Mouse (Mus musculus): ENCODE results near the gene Vps36.

The Vps36 gene

DNA sequence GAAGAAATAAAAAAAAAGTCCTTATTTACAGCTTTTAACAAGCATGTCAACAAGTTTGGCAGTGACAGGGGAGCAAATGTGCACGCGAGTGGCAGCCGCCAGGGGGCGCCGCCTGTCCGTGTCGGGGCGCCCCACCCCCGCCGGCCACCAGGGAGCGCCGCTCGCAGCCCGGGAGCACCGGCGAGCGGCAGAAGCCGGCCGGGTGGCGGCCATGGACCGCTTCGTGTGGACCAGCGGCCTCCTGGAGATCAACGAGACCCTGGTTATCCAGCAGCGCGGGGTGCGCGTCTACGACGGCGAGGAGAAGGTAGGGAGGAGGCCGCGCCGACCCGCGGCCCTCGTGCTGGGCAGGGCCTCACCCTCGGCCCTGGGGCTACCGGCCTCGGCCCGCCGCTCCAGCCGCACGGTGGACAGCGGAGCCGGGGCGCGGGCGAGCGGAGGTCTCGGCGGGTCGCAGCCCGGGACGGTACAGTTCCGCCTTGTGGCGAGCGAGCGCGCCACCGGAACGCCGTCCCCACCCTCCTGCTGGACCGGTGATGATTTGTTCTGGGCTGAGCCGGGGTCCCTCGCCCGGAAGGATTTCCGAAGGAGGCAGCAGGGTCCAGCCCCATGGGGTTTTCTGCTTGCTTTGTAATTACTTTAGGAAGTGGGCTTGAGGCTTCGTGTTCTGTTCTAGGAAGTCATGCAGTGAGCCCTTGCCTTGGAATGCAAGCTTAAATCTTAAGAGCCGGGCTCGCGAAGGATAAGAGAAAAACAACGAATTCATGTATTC, at the start of gene Vps36:
Vps36 (plus strand) TSS at position 150 of the 772 bp plus-strand sequence.
- DNase-seq (ENCODE audit: low spot score) = peak; percentile 68

DNA sequence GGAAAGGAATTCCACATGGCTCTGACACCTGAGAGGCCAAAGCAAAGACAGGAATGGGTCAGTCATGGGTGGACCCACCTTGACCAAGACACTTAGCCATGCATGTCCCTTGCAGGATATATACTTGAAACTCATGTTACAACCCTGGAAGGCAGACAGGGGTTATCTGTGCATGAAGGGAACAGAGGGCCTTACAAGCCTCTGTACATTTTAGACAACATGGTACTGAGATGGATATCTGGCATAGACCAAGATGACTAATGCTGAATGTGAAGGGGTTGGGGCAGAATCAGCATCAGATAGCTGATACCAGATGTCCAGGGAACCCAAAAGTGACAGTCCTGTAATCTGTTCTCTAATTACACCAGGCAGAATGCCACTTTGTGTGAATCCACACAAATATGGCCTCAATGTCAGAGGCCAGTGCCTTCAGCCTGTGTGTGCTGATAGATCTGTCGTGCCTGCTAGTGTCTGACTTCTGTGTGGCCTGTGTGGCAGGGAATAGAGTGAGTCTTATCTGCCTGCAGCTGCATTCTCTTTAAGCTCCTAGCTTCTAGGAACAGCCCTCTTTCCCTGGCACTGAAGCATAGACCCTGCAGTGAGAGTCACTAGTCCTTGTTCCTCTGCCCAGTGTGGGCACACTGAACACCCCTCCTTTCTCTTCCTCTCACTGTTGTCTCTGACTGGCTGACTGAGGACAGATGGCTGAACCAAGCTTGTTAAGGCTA, 48.7 kb upstream of the Vps36 start:
- no peak for DNase-seq (ENCODE audit: low spot score)

DNA sequence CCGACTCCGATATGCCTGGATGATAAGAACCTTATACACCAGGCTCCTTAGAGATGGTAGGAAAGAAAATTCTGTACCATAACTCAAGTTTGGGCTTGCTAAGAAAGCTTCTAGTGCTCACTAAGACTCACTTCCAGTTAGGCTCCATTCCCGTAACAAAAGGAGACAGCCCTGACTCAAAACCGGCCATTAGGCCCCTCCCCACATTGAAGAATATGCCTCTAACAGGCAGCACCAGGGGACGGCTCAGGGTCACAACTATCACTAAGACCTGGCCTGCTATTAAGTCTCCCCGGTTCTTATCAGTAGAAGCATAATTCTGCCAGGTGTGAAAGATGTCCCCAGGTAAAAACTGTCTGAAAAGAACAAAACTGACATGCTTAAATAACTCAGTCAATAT, 46.8 kb upstream of the Vps36 start:
- no peak for DNase-seq (ENCODE audit: low spot score)

DNA sequence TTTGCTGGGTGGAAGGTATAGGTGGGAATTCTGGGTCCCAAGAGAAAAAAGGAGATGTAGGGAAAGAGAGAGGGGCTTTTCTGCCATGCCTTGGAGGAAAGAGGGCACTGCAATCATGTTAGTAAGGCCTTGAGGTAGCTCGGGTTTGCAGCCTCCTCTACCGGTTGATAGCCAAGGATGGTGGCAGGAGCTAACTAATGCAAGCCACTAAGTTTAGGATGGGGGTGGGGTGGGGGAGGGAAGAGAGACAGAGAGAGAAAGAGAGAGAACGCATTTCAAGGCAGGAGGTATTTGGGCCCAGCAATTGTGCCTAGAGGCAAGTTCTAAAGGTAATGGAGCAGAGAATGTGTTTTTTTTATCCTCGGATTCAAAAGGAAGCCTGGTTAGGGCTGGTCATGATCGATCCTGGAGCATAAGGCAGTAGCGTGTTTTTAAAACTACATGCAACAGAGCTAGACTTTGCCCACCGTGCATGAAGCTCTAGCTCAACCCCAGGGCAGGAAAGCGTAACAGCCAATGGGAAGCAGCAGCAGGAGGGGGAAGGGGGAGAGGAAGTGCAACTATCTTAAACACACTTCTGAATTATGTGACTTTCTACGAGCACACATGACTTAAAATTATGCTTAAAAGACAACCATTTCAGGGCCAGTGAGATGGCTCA, 44.8 kb upstream of the Vps36 start:
- DNase-seq (ENCODE audit: low spot score) = no peak

DNA sequence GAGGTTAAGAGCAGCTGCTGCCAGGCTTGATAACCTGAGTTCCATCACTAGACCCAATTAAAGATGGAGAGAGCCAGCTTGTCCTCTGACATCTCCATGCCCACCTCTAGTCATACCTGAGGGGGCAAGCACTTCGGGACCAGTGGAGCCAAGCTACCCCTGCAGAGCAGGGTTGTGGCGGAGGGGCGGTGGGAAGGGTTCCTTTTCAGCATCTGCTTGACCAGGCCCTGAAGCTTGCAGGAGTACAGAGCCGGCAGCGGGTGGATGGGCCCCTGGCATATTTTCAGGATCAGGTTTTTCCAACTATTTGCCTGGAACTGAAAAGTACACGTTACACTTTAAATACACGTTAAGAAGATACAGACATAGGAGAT, 44.3 kb upstream of the Vps36 start:
- no peak for DNase-seq (ENCODE audit: low spot score)

DNA sequence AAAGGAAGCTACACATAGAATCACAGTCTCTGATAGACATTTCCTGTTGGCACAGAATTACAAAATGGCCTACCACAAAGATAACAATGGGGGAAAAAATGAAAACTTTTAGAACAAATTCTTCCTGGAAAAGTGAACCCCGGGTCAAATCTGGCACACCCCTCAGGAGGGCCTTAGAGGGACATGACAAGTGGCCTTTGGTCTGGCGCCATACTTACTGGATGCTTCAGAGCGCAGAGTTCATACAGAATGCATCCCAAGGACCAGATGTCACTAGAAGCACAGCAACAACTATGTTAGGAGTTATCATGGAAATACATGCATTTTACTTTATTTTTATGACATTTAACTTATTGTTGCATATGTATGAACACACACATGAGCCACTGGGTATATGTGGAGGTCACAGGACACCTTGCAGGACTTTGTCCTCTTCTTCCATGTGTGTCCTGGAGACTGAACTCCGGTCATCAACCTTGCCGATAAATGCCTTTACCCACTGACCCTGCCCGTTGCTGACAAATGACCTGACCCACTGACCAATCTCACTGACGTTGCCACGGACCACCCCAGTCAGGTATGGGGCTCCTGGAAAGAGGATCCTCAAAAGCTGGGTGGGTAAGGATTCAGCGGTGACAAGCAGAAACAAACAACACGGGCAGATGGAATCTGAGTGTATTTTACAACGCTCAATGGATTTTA, 42.8 kb upstream of the Vps36 start:
- DNase-seq (ENCODE audit: low spot score) = no peak

DNA sequence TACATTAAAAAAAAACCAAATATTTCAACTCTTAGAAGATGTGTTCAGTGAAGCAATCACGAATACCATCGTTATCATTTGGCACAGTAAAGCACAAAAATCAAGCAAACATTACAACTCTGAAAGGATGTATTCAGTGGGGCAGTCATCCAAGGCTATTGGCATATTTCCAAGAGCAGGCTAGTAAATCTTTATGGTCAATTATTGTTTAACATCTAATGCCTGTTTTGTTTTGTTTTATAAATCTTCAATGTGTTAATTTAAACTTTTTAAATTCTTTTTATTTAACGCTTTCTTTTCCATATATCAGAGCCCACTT, 42.3 kb upstream of the Vps36 start:
- DNase-seq (ENCODE audit: low spot score) = no peak

DNA sequence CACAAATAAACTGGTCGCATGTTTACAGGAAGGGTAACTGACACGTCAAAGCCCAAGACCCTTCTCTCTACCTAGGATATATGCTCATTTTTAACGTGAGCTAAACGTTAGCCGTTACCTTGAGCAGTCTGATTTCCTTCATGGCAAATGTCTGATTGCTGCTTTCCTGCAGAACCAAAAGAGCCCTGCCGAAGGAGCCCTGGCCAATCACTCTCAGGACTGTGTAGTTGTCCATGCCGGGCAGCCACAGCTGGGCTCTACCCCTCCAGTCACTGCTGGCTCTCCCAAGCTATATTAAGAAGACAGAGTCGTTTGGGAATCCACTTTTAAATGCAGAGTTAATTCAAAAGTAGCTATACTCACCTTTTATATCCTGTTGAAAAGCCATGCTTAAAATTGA, 30.4 kb upstream of the Vps36 start:
- no peak for DNase-seq (ENCODE audit: low spot score)

DNA sequence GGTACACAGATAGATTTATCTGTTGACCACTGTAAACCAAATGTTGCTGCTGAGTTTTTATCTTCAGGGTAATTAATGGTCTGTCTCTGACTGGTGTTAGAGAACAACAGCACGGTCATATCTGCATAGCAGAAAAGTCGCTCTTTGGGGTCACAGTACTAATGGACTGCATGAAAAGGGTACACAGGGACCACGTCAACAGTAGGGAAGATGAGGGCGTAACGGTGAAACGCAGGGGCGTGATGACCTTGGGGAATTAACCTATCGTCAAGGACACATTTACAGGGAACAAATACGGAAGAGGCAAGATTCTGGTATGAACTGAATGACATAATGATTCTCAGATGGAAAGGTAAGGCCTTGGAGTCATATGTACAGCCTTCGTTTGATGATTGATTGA, 28.2 kb upstream of the Vps36 start:
- no peak for DNase-seq (ENCODE audit: low spot score)

DNA sequence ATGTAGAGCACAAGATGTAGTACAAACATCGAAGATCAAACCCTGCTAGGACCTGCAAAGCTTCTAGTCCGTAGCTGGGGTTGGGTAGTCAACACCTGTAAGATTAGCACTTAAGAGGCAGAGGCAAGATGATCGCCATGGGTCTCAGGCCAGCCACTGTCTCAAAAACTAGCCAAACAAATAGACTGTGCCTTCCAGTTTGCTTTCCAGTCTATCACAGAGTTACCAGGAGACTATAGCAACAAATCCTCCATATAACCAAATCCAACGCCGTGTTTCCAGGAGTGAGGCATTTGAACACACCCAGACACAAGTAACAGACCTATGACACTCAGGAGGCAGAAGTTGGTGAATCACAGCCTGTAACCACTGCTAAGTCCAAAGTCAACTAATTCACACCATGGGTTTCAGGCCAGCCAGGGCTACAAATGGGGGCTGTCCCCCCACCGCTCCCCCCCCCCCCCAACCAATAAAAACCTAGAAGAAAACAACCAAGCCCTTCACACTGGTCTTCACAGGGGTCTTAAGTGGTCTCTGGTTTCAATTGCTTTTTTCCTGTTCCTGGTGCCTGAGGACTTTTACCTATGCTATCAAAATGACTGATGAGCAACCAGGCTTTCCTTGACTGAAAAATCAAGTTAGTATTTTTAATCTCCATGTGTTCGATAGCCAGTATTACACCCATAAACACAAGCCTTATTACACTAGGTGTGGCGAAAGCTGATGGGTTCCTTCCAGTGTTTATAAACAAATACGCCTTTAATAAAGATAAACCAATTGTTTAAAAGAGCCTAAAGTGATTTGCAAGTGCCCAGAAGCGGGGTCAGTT, 27.1 kb upstream of the Vps36 start:
- no peak for DNase-seq (ENCODE audit: low spot score)

DNA sequence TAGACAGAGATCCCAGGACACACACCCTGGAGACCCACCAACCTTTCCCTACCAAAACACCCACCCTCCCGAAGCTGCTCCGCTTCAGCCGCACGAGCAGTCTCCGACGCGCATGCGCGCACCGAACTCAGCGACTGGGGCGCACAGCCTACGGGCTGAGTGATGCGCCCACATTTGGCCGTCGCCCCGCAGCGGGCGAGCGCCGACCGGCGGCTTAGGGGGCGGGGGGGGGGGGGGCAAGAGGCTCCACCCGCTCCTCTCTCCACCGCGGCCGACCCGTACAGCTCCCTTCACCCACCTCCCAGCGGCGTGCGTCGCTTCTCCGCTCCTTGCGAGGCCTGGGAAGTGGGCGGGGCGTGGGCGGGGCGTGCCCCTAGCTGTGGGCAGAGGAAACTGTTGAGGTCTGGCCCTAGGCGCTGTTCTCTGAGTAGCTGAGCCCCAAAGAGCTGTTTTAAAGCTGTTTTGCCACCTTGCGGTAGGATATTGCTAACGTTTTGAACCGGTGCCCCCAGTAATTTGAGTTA, 26.5 kb upstream of the Vps36 start, which contains the start of gene Nek3:
Nek3 (minus strand) TSS at position 356 of the 524 bp plus-strand sequence.
- DNase-seq (ENCODE audit: low spot score) = peak; percentile 61

DNA sequence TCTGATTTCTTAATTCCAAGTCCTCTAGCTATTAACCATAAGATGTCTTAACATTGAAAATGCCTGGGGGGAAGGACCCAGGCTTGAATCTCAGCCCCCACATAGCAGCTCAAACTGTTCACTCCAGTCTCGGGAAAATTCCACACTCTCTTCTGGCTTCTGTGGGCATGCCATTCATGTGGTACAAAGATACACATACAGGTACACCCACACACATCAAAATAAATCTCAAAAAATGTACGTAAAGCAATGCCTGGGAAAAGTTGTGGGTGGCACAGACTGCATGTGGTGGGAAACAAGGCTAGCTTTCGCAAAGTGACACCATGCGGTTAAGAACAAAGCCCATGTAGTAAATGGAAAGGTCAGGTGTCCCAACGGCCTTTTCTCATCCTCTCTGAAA, 23.4 kb upstream of the Vps36 start:
- DNase-seq (ENCODE audit: low spot score) = no peak

DNA sequence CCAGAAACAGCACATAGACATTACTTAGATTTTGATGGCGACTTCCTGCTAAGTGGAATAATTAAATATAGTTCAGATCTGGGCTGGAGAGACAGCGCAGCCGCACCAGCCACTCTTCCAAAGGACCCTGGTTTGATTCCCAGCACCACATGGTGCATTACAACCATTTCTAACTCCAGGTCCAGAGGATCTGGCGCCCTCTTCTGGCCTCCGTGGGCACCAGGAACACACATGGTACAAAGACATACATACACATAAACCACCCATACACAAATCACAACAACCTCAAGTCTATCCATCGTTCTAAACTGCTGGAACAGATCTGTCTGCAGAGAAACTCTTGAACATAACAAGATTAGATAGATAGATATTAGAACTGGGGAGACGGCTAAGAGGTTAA, 16.6 kb upstream of the Vps36 start:
- no peak for DNase-seq (ENCODE audit: low spot score)

DNA sequence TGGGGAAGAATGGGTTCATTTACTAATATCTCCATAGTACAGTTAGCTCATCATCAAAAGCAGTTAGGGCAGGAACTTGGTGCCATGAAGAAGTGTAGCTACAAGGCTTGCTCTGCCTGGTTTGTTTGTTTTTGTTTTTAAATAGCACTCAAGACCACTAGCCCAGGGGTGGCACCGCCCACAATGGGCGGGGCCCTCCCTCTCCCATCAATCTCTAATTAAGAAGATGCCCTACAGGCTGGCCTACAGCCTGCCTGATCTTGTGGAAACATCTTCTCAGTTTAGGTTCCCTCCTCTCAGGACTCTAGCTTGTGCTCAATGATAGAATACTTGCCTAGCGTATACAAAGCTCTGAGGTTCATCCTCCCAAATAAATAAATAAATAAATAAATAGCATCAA, 7.7 kb upstream of the Vps36 start:
- no peak for DNase-seq (ENCODE audit: low spot score)

DNA sequence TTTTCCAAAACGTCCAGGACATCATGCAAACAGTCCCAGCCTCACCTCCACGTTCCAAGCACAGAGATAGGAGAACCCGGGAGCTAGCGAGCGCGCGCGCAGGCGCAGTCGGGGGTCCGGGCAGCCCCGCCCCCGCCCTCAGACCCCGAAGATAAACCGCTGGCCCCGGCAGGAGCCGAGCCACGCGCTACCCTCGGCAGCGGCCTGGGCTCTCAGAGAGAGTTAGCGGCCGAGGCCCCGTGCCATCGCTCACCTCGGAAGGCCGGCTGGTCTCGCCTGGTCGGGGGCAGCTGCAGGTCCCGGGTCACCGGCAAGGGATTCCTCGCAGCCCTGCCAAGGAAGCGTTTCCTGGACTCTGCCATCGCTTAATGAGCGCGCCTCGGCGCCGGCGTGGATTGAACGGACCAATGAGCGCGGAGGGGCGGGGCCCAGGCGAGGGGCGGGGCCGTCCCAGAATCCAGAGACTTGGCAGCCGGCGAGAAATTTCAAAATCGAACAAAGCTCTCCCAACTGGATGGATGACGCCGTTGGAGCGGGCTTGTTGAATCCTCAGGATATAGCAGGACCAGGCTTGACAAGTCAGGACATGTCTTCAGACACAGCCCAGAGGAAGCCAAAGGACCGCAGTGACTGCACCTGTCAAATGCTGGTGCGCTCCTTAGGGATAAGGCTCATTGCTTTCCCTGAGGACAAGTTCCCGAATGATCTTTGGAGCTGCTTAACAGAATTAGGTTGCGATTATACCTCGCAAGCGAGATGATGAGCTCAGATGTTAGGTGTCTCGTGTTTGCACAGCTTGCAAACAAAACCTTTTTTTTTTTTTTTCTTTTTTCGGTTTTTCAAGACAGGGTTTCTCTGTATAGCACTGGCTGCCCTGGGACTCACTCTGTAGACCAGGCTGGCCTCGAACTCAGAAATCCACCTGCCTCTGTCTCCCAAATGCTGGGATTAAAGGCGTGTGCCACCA, 6.9 kb upstream of the Vps36 start, which contains the start of gene Ckap2:
Ckap2 (minus strand) TSS at position 389 of the 967 bp plus-strand sequence.
- DNase-seq (ENCODE audit: low spot score) = peak; percentile 57

DNA sequence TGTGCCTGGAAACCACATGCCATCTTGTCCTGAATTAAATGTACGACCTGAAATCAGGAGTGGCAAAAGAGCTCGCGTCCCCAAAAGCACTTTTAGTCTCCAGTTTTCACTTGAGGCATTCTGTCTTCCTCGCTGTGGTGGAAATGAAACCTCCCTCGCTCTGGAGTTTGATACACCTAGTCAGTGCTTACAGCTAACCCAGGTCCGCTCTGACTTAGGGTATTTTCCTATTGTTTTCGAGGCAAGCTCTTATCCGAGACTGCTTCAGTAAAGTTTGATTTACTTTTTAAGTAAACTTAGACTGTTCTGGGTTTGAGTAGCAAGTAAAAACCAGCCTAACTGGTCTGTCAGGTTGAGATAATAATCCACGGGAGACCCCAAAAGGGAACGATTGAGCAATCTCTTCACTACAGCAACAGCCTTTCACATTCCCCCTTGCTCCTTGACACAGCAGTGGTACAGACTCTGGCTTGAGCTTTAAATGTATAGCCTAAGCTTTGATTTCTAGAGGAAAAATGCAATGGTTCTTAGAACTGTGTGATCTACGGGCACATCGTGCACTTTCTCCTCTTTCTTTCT, 912 bp downstream of the Vps36 start:
- no peak for DNase-seq (ENCODE audit: low spot score)

DNA sequence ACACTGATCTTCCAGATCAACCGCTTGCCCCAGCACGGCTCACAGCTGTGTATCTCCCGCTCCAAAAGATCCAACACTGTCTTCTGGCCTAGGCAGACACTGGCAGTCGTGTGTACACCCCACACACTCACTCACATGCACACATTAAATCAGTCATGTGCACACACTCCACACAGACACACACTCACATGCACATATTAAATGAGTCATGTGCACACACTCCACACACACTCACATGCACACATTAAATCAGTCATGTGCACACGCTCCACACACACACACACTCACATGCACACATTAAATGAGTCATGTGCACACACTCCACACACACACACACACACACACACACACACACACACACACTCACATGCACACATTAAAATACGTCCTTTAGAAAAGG, 5.3 kb downstream of the Vps36 start:
- DNase-seq (ENCODE audit: low spot score) = no peak

DNA sequence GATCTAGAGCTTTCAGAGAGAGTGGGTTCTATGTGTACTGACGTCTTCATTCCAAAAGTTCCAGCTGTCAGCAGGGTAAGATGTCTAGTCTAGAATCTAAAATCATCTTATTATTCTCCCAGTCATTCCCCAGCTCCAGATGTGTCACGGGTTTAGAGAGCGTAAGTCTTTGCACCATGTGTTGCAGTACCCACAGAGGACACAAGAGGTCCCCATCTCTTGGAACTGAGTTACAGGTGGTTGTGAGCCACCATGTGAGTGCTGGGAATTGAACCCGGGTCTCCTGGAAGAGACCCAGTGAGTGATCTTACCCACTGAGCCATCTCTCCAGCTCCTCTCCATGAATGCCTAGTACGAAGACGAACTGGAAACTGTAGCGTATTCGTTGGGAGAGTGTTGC, 6.9 kb downstream of the Vps36 start:
- DNase-seq (ENCODE audit: low spot score) = no peak

DNA sequence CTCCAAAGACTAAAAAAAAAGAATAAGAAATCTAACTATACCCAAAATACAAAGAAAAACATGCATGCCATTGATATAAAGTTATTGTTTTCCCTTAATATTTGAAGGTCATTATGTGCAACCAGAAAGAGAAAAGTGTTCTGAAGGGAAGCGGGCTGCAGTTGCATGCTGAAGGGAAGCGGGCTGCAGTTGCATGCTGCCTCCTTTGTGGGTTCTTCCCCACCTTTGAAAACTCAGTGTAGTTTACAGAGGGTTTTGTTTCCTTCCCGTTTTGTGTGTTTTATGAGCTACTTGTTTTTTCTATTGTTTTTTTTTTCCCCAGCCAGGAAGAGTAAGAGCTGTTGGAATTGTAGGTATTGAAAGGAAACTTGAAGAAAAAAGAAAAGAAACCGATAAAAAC, 14.9 kb downstream of the Vps36 start:
- DNase-seq (ENCODE audit: low spot score) = no peak

DNA sequence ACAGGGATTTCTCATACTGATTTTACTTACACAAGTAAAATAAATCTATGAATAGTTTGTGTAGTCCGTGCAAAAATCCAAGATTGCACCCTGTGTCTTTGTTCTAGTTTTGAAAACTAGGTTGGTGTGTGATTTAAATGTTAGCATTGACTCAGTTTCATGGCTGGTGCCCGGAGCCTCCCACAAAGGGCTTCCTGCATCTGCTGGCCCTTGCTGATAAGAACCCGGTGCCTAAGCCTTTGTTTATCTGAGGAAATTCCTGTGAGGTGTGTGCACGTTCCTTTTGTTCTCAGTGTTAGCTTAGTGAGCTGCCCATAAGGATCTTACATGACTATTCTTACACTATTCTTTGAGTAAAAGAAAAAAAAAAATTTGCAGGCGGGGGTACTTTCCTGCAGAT, 16.4 kb downstream of the Vps36 start:
- DNase-seq (ENCODE audit: low spot score) = no peak

Measured in layer of hippocampus, adult 9-10 months (tissue).